Mouse (Mus musculus): ENCODE measurements around the gene Rasgef1b.

The Rasgef1b gene

GRCm38 (mm10) chr5:99495354-99496156 lies 233.3 kb downstream of the Rasgef1b start:
- DNase-seq (ENCODE audit: low spot score in 2 of 2): no peak

GRCm38 (mm10) chr5:99493861-99494260 lies 235.0 kb downstream of the Rasgef1b start:
- no peak for DNase-seq (ENCODE audit: low spot score in 2 of 2)

- no peak for DNase-seq (ENCODE audit: low spot score in 2 of 2)
These were observed 235.8 kb downstream of the Rasgef1b start for GRCm38 (mm10) chr5:99493017-99493416.

- no peak for DNase-seq (ENCODE audit: low spot score in 2 of 2)
These were observed 240.2 kb downstream of the Rasgef1b start for GRCm38 (mm10) chr5:99488479-99489158.

- DNase-seq (ENCODE audit: low spot score in 2 of 2): no peak
These were observed 241.6 kb downstream of the Rasgef1b start for GRCm38 (mm10) chr5:99487009-99487858.

GRCm38 (mm10) chr5:99483162-99483561 lies 245.7 kb downstream of the Rasgef1b start:
- no peak for DNase-seq (ENCODE audit: low spot score in 2 of 2)

GRCm38 (mm10) chr5:99482524-99482923 lies 246.3 kb downstream of the Rasgef1b start:
- no peak for DNase-seq (ENCODE audit: low spot score in 2 of 2)

- DNase-seq (ENCODE audit: low spot score in 2 of 2): no peak
These were observed 246.8 kb downstream of the Rasgef1b start for GRCm38 (mm10) chr5:99482016-99482415.

- no peak for DNase-seq (ENCODE audit: low spot score in 2 of 2)
These were observed 248.5 kb downstream of the Rasgef1b start for GRCm38 (mm10) chr5:99480078-99481031.

GRCm38 (mm10) chr5:99479263-99480077 lies 249.4 kb downstream of the Rasgef1b start:
- DNase-seq (ENCODE audit: low spot score in 2 of 2): peak in 1 of 2 experiments; percentile 34

- no peak for DNase-seq (ENCODE audit: low spot score in 2 of 2)
These were observed 250.1 kb downstream of the Rasgef1b start for GRCm38 (mm10) chr5:99478716-99479115.

GRCm38 (mm10) chr5:99477420-99477815 lies 251.4 kb downstream of the Rasgef1b start:
- DNase-seq (ENCODE audit: low spot score in 2 of 2): no peak

- DNase-seq (ENCODE audit: low spot score in 2 of 2): no peak
These were observed 252.0 kb downstream of the Rasgef1b start for GRCm38 (mm10) chr5:99476640-99477419.

- DNase-seq (ENCODE audit: low spot score in 2 of 2): no peak
These were observed 256.1 kb downstream of the Rasgef1b start for GRCm38 (mm10) chr5:99472607-99473335.

- no peak for DNase-seq (ENCODE audit: low spot score in 2 of 2)
These were observed 257.1 kb downstream of the Rasgef1b start for GRCm38 (mm10) chr5:99471790-99472189.

- DNase-seq (ENCODE audit: low spot score in 2 of 2): no peak
These were observed 258.3 kb downstream of the Rasgef1b start for GRCm38 (mm10) chr5:99470613-99471012.

- DNase-seq (ENCODE audit: low spot score in 2 of 2): no peak
These were observed 269.9 kb downstream of the Rasgef1b start for GRCm38 (mm10) chr5:99459007-99459406.

GRCm38 (mm10) chr5:99457291-99457690 lies 271.6 kb downstream of the Rasgef1b start:
- DNase-seq (ENCODE audit: low spot score in 2 of 2): no peak

- DNase-seq (ENCODE audit: low spot score in 2 of 2): no peak
These were observed 276.9 kb downstream of the Rasgef1b start for GRCm38 (mm10) chr5:99451939-99452338.

Measured in frontal cortex, postnatal 25 days (tissue).